ENCODE assay signal across 8 mouse cellular contexts in the genomic region with DNA sequence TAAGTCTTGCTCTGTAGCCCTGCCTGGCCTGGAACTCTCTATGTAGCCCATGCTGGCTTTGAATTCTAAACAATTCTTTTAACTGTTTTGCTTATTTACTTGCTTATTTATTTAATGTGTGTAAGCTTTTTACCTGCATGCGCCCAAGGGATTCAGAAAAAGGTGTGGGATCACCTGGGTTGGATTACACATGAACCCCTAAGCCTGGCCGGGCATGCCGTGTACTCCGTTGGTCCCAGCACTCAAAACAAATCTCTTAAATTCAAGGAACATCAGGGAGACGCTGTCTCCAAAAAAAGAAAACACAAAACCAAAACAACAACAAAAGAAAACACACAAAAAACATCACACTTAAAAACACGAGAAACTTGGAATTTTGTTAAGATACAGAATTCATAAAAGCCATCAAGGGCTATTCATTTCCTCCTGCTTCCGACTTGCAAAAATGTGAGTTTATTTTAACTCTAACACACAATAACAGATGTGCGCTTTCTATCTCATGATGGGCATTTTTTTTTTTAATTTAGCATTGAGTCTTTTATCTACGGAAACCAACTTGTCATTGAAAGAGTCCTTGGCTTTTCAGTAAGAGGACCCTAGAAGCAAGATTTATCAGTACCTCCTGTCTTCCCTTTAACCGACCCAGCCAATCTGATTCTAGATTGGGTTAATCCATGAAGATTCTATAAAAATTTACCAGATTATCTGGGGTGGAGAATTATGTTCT. TPM values are rescaled to one million over a fixed set of nuclear protein-coding genes. Genes with fewer than 3 reads are reported as not detected.
A peak's percentile ranks its signal among the peaks of the same experiment; 100 is the strongest.
DNase-seq lines count a peak whose midpoint lies in the region; ATAC-seq and TF ChIP-seq lines count a peak whose summit lies in the region.

No protein-coding gene starts in this region.

- no peak for TF ChIP-seq CTCF in forebrain, postnatal 0 days (IDR thresholded peaks at IDR 0.05; ENCODE audit: low read depth)

- intact Hi-C loops in heart, postnatal 14 days (cut with DNase I): loop anchor here (2.0 kb wide), 2 partner anchors 44 to 106 kb away; a partner anchor contains a TSS

- H3K27me3 ChIP-seq in heart, embryonic 14.5 days (ENCODE audit: control insufficient read depth, insufficient read depth, low read length): no peaks in the 10 kb centered on the region
- H3K27me3 ChIP-seq in forebrain, postnatal 0 days (ENCODE audit: insufficient read depth, low read length): no peaks in the 10 kb centered on the region

- ATAC-seq in heart, embryonic 14.5 days (ENCODE audit: insufficient number of reproducible peaks, insufficient read depth, low FRiP score, low read depth): no peak
- ATAC-seq in forebrain, postnatal 0 days: no peak; the same call in 1 of the 2 replicates

- H3K79me2 ChIP-seq in macrophage (ENCODE audit: inconsistent target): peaks cover 37% of the 10 kb centered on the region

- 0 out of 2 replicates have a peak, but pooled peaks cover 3% of the 10 kb centered on the region for H3K36me3 ChIP-seq in heart, embryonic 14.5 days (ENCODE audit: control insufficient read depth, insufficient read depth, low read length)
- H3K36me3 ChIP-seq in forebrain, postnatal 0 days (ENCODE audit: insufficient read depth): no peaks in the 10 kb centered on the region
- H3K36me3 ChIP-seq in macrophage (ENCODE audit: inconsistent target): no peaks in the 10 kb centered on the region

- DNase-seq in heart, postnatal 14 days: no peak
- DNase-seq in MEL-GATA-1-ER (ENCODE audit: extremely low read depth, low read depth): peak; percentile 8
- no peak for DNase-seq in forebrain, postnatal 0 days
- no peak for DNase-seq in urinary bladder, postnatal 10 days (ENCODE audit: low spot score)
- DNase-seq in gastrocnemius, postnatal 10 days: no peak
- no peak for DNase-seq in lung, postnatal 4 days

- H3K9ac ChIP-seq in heart, embryonic 14.5 days (ENCODE audit: low read length): peak overlapping the region; percentile 99
- H3K9ac ChIP-seq in forebrain, postnatal 0 days: peak overlapping the region; percentile 100

- H3K4me1 ChIP-seq in heart, embryonic 14.5 days (ENCODE audit: control insufficient read depth in 2 of 2, insufficient read depth in 2 of 2, low read length in 2 of 2): peaks cover 0 to 15% of the 10 kb centered on the region in 2 experiments; a peak in 2 of 4 replicates
- no peaks in the 10 kb centered on the region for H3K4me1 ChIP-seq in forebrain, postnatal 0 days (ENCODE audit: insufficient read depth)

- WGBS in heart, embryonic 14.5 days: 68% methylated on average over 10 of the region's 10 CpGs
- WGBS in forebrain, postnatal 0 days: 63% methylated on average over 10 of the region's 10 CpGs
- 68% methylated on average over 9 of the region's 10 CpGs for WGBS in macrophage (ENCODE audit: missing documents)

- H3K4me3 ChIP-seq in heart, embryonic 14.5 days (ENCODE audit: control insufficient read depth in 1 of 2, insufficient read depth in 1 of 2, low read depth in 1 of 2, low read length in 2 of 2): peak overlapping the region; percentile 50 to 96
- H3K4me3 ChIP-seq in forebrain, postnatal 0 days (ENCODE audit: low read depth, low read length): peak overlapping the region; percentile 98
- H3K4me3 ChIP-seq in macrophage (ENCODE audit: inconsistent target): peak overlapping the region; percentile 73

- H3K9me3 ChIP-seq in heart, embryonic 14.5 days (ENCODE audit: control insufficient read depth, low read length): no peaks in the 10 kb centered on the region
- H3K9me3 ChIP-seq in forebrain, postnatal 0 days (ENCODE audit: low read length): no peaks in the 10 kb centered on the region

- peak overlapping the region; percentile 78 for H3K4me2 ChIP-seq in heart, embryonic 14.5 days (ENCODE audit: low read length)
- peak overlapping the region; percentile 64 for H3K4me2 ChIP-seq in forebrain, postnatal 0 days (ENCODE audit: low read depth)

- H3K27ac ChIP-seq in heart, embryonic 14.5 days (replicated peaks in 1 of 2; ENCODE audit: control insufficient read depth in 1 of 2, insufficient read depth in 1 of 2, low read depth in 2 of 2, low read length in 2 of 2): peak overlapping the region; percentile 68 to 98
- H3K27ac ChIP-seq in forebrain, postnatal 0 days (ENCODE audit: low read depth, low read length): peak overlapping the region; percentile 98
- peak overlapping the region; percentile 50 for H3K27ac ChIP-seq in macrophage

RNA-seq across cellular contexts. Expression of a gene that starts 0.7 kb away (rescaled TPM):
- polyA plus RNA-seq in heart, embryonic 14.5 days (2014; fragmentation: Nextera tagmentation; extraction: Ambion mirVana): 121 and 122 TPM in 2 replicates
- total RNA-seq in heart, postnatal 14 days (2021): 10 to 100 TPM; 36.6 to 38.2 TPM
- 94.8 and 95.9 TPM in 2 replicates for total RNA-seq in forebrain, postnatal 0 days (2014; rRNA removed)
- 141 and 155 TPM in 2 replicates for polyA plus RNA-seq in forebrain, postnatal 0 days (2015; fragmentation: Nextera tagmentation; extraction: Ambion mirVana)
- total RNA-seq in macrophage (2018; cell fraction: chromatin; rRNA removed): 100 to 1,000 TPM in 13 of 26 experiments, 10 to 100 TPM in 13; 52.3 to 128 (median 100) TPM
- 10 to 100 TPM; 20.6 to 36.0 (median 29.2) TPM for total RNA-seq in macrophage (2018; cell fraction: cytosol; rRNA removed)
- 10 to 100 TPM; 31.7 to 89.0 (median 48.4) TPM for total RNA-seq in macrophage (2018; cell fraction: nucleus; rRNA removed)
- 32.8 to 41.0 TPM (median 37.8 TPM) in 3 replicates for polyA plus RNA-seq in macrophage (2018)
- 10 to 100 TPM; 45.3 to 48.0 TPM for total RNA-seq in gastrocnemius, postnatal 10 days (2021)

RNA-seq across cellular contexts. Expression of a gene that starts 42.3 kb away (rescaled TPM):
- polyA plus RNA-seq in heart, embryonic 14.5 days (2014; fragmentation: Nextera tagmentation; extraction: Ambion mirVana): 380 and 382 TPM in 2 replicates
- total RNA-seq in heart, postnatal 14 days (2021): 100 to 1,000 TPM; 331 to 362 TPM
- 149 and 162 TPM in 2 replicates for total RNA-seq in forebrain, postnatal 0 days (2014; rRNA removed)
- polyA plus RNA-seq in forebrain, postnatal 0 days (2015; fragmentation: Nextera tagmentation; extraction: Ambion mirVana): 197 and 238 TPM in 2 replicates
- 10 to 100 TPM; 15.7 to 58.9 (median 30.4) TPM for total RNA-seq in macrophage (2018; cell fraction: chromatin; rRNA removed)
- 100 to 1,000 TPM; 110 to 167 (median 137) TPM for total RNA-seq in macrophage (2018; cell fraction: cytosol; rRNA removed)
- total RNA-seq in macrophage (2018; cell fraction: nucleus; rRNA removed): 100 to 1,000 TPM in 3 of 26 experiments, 10 to 100 TPM in 23; 27.5 to 129 (median 71.0) TPM
- polyA plus RNA-seq in macrophage (2018): 107 to 280 TPM (median 197 TPM) in 3 replicates
- total RNA-seq in gastrocnemius, postnatal 10 days (2021): 100 to 1,000 TPM; 176 to 188 TPM

RNA-seq across cellular contexts. Expression of a gene that starts 42.4 kb away (rescaled TPM):
- 334 and 337 TPM in 2 replicates for polyA plus RNA-seq in heart, embryonic 14.5 days (2014; fragmentation: Nextera tagmentation; extraction: Ambion mirVana)
- 100 to 1,000 TPM; 125 TPM for total RNA-seq in heart, postnatal 14 days (2021)
- 124 and 182 TPM in 2 replicates for total RNA-seq in forebrain, postnatal 0 days (2014; rRNA removed)
- 257 and 295 TPM in 2 replicates for polyA plus RNA-seq in forebrain, postnatal 0 days (2015; fragmentation: Nextera tagmentation; extraction: Ambion mirVana)
- 10 to 100 TPM in 13 of 26 experiments, 1 to 10 TPM in 13; 2.4 to 55.2 (median 9.9) TPM for total RNA-seq in macrophage (2018; cell fraction: chromatin; rRNA removed)
- total RNA-seq in macrophage (2018; cell fraction: cytosol; rRNA removed): 100 to 1,000 TPM; 153 to 311 (median 193) TPM
- 10 to 100 TPM; 18.2 to 90.6 (median 37.6) TPM for total RNA-seq in macrophage (2018; cell fraction: nucleus; rRNA removed)
- polyA plus RNA-seq in macrophage (2018): 207 to 271 TPM (median 256 TPM) in 3 replicates
- 100 to 1,000 TPM in 1 of 2 experiments, 10 to 100 TPM in 1; 83.6 to 101 TPM for total RNA-seq in gastrocnemius, postnatal 10 days (2021)
